Mouse (Mus musculus): ENCODE measurements at regions not wholly inside any gene's neighbourhood (a gene's known extent, or its start where the extent isn't known, plus 50 kb on each side); places are given as distances from the start of the nearest gene placed in this dataset.
"Not testable (repeated sequence)": the region's sequence is repeated elsewhere in the genome, so short reads cannot be mapped to it uniquely, and the experiment has no call there.

DNA sequence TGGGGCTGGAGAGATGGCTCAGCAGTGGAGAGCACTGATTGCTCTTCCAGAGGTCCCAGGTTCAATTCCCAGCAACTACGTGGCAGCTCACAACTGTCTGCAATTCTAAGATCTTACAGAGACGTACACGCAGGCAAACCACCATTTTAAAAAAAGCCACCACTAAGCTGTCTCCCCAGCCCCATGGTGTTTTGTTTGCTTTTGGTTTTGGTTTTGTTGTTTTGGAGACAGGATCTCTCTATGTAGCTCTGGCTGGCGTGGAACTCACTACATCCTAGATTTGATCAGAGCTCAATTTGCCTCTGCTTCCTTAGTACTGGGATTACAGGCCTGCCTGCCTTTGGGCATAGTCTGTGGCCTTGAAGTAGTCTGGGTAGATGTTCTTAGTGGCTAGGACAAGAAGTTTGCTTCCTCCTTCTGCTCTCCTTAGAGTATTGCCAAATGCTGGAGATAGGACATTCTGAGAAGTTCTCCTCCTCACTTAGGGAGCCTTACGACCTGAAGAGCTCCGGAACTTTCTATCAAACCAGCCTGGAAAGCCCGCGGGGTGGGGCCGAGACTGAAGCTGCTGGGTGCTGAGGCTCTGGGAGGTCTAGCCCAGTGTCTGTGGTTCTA is 495.4 kb upstream of the Chrm3 start:
- not testable (repeated sequence) for DNase-seq (ENCODE audit: low read depth, low spot score)

DNA sequence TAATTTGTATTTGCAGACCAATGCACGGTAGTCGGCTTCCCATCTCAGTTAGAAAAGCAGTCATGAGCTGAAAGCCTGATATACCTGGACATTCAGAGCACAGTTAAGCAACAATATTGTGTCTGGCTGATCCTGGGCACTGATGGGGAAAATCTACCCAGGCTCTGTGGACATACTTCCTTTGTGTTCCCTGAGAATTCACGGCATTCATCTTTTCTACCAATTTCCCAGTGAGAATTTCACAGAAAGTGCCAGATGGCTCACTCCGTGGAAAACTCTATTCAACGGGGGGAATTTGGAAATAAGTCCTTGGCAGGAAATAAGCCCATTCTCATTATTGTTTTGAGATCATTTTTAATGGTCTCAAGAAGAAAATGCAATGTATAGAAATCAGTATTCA is 484.6 kb upstream of the Chrm3 start:
- DNase-seq (ENCODE audit: low read depth, low spot score), result no peak

DNA sequence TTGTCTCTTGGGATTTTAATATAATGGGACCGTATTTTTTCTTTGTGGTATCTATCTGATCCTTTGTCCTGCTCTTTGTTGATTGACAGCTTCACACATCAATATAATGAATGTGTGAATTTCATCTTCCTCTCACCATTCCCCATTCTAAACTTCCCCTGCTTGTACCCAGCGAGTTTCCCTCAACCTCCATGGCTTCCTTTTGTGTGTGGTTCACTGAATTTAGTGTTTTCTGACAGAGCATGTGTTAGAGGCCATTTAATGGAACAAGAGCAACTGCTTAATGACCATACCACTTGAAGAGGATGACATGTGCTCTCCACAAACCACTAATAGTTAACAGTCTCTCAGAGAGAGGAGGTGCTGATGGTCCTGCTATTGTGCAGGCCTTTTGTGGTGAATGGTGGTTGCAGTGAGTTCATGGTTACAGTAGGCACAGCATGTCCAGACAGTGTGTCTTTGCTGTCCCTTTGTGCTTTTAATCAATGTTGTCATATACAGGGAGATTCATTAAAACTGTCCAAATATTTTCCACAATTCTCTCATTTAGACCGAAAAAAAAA is 438.8 kb upstream of the Chrm3 start:
- DNase-seq (ENCODE audit: low read depth, low spot score), result no peak

All from telencephalon, adult 2 months (tissue).